Mouse (Mus musculus) kidney, postnatal 14 days (tissue): ENCODE measurements around the gene Tmem108.

Experiments
- DNase-seq: peaks from one replicate; pipeline ENCODE4 v3.0.0; 2022; ENCODE audit warnings: mixed read lengths

Tmem108 gene

DNA sequence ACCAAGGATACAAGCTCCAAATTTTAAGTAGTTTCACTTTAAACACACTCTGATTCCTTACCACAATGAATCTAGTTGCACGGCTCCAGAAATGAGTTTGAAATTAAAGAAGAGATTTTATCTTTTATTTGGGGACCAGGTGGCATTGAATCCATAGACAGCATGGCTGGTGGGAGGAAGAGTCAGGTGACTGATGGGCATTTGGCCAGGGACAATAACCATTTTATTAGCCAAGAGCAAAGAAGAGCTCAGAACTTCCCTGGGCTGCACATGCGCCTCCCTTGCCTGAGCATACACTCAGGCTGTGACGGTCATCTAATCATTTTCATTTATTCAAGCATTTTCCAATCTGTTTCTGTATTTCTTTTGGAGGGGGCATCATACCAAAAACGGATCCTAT lies 135.5 kb downstream of the Tmem108 start:
- no peak for DNase-seq

DNA sequence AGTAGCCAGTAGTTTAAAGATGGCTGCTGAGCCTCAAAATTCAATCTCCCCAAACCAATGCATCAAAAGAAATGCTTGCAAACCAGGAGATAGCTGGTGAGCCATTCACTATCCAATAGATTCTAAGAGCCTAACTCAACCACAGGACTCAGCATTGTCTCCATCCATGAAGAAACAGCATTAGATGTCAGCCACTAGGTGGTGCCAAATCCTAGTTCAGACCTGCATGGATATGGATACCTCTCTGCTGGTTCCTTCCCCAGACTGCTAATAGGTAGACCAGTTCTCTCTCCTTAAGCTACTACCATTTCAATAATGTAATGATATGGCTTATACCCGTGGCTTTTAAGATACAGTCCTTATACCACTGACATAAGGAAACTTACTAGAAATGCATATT lies 137.0 kb downstream of the Tmem108 start:
- peak; percentile 82 for DNase-seq

- peak; percentile 65 for DNase-seq
Observed at GRCm38 (mm10) chr9:103623560-103624316, 137.9 kb downstream of the Tmem108 start.

- no peak for DNase-seq
Observed at GRCm38 (mm10) chr9:103622988-103623387, 138.6 kb downstream of the Tmem108 start.

DNA sequence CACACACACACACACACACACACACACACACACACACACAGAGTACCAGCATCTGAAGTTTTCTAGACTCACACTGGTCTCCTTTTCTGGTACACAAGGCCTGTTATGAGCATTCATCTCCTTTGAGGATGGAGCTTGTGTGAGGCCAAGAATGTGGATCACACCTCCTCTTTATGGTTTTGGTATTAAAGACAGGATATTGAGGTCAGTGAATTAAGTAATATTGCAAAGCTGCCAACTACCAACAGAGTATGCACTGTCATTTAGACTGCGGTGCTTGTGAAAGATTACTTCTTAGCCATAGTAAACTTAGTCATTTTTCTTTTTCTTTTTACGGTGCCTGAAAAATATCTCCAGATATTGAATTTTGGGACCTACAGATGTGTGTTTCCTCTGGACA lies 139.8 kb downstream of the Tmem108 start:
- no peak for DNase-seq

GRCm38 (mm10) chr9:103620517-103621212 lies 141.0 kb downstream of the Tmem108 start:
- no peak for DNase-seq

GRCm38 (mm10) chr9:103614260-103614659 lies 147.4 kb downstream of the Tmem108 start:
- no peak for DNase-seq

DNA sequence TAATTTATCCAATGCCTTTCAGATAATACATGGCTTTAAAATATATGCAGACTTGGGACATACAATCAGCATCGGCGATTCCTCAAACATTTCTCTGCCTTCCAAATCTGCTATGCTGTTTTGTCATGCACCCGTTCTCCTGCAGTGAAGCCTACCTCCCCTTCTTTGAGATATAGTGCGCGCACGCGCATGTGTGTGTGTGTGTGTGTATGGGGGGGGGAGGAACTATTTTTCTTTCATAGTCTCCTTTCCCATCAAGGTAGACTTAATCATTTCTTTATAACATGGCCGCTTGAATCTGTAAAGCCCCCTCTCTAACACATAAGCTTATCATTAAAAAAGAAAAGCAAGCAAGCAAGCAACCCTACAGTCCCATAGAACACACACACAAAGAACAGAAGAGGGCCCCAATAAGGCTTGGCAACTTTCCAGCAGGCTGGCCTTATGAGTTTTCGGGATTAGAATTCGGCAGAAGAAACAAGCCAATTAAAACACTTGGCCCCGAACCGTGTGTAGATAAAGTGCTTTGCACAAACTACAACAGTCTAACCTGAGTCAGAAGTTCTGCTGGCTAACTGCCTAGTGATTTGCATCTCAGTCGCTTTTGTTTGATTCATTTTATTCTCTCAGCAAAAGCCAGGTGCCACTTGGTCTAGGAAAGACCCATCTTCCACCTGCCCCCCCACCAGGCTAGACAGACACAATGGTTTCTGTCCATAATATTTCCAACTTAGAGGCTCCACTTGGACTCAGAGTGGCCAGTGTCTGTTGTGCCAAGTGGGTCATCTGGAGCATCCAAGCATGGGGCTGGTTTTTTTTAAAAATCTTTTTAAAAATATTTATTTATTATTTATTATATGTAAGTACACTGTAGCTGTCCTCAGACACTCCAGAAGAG lies 153.2 kb downstream of the Tmem108 start:
- DNase-seq = no peak

DNA sequence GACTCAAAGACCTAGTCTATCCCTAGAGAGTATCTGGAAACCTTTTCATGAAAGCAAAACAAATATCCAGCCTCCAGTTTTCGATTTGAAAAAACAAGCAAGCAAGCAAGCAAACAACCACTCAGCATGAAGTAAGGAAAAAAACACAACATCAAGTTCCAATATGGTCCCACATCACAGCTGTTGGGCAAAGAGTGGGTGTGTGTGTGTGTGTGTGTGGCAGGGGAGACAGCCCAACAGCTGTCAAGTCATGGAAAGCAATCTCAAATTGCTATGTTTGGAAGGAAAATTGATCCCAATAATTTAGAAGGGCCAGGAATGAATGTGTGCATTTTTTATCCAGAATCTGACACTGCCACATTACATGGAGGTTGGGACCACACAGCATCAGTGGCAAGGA lies 155.6 kb downstream of the Tmem108 start:
- DNase-seq = no peak

DNA sequence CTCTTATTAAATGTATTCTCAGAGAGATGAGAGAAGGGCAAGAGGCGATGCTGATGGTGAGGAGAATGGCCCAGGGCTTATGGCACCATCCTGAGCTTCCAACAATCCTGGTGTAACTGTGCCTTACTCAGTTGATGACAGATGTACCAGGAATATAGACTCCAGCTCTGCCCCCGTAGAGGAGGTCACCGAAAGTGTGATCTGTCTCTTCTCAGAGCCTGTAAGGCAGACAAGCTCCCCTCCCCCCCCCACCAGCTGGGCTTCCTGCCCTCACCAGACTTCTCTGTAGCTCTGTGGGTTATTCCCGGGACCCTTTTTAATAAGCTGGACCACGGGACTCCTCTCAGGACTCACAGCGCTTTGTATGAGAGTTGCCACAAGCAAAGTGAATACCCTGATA lies 157.8 kb downstream of the Tmem108 start:
- no peak for DNase-seq

DNA sequence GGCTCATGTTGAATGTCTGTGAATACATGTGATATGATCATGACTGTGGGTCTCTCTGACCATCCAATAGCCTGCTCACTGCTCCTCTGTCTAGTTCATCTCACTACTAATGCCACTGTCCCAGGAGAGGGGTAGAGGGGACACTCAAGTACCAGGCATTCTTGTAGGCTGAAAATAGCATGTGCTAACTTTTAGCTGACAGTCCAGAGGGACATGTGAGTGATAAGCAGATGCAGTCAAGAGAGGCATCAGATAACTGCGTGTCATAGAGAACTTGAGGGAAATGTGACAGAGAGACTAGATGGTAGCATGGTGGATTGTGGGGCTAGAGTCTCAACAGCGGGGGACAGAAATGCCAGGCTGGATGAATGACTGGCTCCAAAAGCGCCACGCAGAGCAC lies 159.8 kb downstream of the Tmem108 start:
- no peak for DNase-seq

DNA sequence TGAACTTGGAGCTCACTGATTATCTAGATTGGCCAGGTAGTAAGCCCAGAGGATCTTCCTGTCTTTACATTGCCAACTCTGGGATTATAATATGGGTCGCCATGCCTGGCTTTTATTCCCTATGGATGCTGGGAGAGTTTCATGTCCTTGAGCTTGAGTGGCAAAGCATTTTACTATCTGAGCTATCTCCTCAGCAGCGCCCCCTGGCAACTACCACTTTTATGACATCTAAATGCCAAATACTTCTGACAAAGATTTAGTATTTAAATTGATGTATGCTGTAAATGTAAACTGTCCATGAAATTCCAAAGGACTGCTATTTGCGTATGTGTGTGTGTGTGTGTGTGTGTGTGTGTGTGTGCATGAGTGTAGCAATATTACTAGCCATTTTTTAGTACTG lies 160.8 kb downstream of the Tmem108 start:
- DNase-seq = no peak

- no peak for DNase-seq
Observed at GRCm38 (mm10) chr9:103599908-103600307, 161.7 kb downstream of the Tmem108 start.

DNA sequence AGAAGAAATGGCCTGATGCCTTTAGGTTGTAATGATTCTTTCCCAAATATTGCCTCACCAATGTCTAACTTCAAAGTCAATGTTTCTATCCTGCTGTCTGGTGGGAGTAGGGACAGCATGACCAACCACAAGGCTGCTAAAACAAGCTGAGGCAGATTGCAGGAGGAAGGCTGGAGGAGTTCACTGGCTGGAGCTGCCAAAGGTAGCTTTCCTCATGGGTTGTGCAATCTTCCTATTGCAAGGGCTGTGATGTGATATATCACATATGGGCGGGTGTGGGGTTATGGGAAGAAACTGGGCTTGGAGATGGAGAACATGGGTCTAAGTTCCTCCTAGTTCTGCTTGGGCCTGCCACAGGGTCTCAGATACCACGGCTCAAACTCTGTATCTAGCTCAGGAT lies 163.8 kb downstream of the Tmem108 start:
- no peak for DNase-seq

DNA sequence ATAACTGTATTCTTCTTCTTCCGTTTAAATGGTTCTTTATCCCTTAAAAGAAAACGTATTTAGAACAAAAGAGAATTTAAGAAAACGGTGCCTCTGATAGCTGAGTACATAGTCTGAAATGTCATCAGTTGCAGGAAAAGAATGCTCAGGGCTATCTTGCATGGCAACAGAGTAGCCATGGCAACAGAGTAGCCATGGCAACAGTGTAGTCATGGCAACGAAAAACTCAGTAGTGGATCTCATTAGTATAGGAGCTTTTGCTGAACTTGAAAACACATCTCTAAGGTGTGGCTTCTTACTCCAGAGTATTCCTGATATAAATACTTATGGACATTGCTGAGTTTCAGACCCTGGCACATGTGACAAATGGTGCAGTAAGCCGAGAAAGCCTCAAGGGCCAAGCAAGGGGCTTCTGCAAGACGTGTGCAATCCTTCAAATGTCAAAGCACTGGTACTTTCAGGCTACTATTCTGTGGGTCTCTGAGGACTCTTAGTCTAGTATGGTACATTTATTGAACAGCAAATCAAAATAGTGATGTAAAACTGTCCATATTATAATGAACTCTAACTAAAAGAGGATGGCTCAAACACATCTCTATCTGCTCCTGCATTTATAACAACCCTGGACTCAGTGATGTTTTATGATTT lies 166.3 kb downstream of the Tmem108 start:
- no peak for DNase-seq

- DNase-seq = no peak
Observed at GRCm38 (mm10) chr9:103594423-103595189, 167.0 kb downstream of the Tmem108 start.

- DNase-seq = no peak
Observed at GRCm38 (mm10) chr9:103593079-103593478, 168.6 kb downstream of the Tmem108 start.

DNA sequence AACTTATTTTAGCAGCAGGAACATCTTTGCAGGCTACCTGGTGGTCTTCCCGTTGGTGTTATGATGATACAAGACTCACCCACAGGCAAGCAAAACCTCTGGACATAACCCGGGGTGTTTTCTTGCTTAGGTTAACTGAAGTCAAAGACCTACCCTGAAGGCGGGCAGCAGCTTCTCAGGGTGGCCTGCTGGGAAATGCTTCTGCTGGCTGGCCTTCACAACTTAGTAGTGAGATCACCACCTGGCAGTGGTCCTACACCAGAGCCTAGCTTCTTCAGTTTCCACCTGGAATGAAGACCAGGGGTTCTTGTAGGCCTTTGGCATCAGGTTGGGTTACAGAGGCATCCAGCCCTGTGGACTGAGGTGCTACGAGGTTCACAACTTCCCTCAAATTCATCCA lies 169.7 kb downstream of the Tmem108 start:
- DNase-seq = no peak

GRCm38 (mm10) chr9:103590801-103591200 lies 170.8 kb downstream of the Tmem108 start:
- no peak for DNase-seq

DNA sequence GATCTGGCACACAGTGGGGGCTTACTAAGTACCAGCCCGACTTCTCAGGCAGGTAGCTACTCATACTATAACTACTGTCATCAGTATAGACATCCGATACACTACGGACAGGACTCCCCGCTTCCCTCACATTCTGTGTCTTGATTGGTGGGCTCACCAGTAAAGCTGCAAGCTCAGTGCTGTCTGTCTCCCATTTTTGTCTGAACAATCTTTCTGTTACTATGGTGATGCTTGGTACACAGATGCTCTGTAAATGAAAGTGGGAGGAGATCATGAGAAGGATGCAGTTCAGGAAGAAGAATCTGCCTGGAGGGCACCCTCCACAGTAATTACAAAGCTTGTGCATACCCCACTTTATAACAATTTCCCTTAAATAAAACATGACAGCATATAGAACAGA lies 176.8 kb downstream of the Tmem108 start:
- no peak for DNase-seq

GRCm38 (mm10) chr9:103582249-103582961 lies 179.2 kb downstream of the Tmem108 start:
- DNase-seq = no peak
